Comparison of ENCODE assay signal across 23 mouse cellular contexts in the genomic region with DNA sequence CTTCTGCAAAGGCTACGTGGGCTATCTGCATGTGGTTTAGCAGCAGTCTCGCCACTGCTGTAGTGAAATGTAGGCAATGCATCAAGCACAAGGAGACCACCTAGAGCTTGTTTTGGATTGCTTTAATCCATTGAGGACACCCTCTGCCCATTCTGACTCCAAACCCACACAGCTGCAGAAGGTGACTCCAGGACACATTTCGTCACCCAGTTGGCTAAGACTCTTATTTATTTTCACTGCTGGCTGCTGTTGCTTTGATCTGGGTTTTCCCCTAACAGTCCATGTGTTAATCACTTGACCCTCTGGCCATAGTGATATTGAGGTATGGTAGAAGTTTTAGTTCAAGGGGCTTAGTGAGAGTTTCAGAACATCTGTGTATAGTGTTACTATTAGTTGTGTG.
DNase-seq lines count a peak whose midpoint lies in the region; ATAC-seq and TF ChIP-seq lines count a peak whose summit lies in the region.
"Had no signal": no experiment of that assay in that cellular context is flagged by ENCODE, and none has a peak within 500 bp of the region (broad histone marks: within the 10 kb centered on the region; RNA-seq: fewer than 3 reads in every experiment).

No protein-coding gene starts in this region.

- ATAC-seq in liver, embryonic 12.5 days, result no peak
- ATAC-seq: forebrain, embryonic 14.5 days had no signal

- H3K4me1 ChIP-seq in liver, adult 2 months (ENCODE audit: control insufficient read depth, insufficient read depth, low read length), result peaks cover 17% of the 10 kb centered on the region
- peaks cover 13% of the 10 kb centered on the region for H3K4me1 ChIP-seq in liver, embryonic 12.5 days

- H3K36me3 ChIP-seq in liver, adult 2 months (ENCODE audit: control insufficient read depth, insufficient read depth, low read length), result no peaks in the 10 kb centered on the region
- no peaks in the 10 kb centered on the region for H3K36me3 ChIP-seq in liver, embryonic 12.5 days
- H3K36me3 ChIP-seq: embryonic facial prominence, embryonic 10.5 days; hindbrain, embryonic 15.5 days; limb, embryonic 13.5 days; lung, embryonic 15.5 days; midbrain, embryonic 10.5 days; neural tube, embryonic 13.5 days had no signal

- no peaks in the 10 kb centered on the region for H3K79me2 ChIP-seq in liver, adult 2 months (ENCODE audit: control insufficient read depth, insufficient read depth, low read length)

- no peak overlapping the region for H3K4me3 ChIP-seq in liver, adult 2 months (ENCODE audit: insufficient read depth, low read depth, low read length)
- H3K4me3 ChIP-seq in liver, embryonic 12.5 days, result no peak overlapping the region
- H3K4me3 ChIP-seq: embryonic facial prominence, embryonic 10.5 days; hindbrain, embryonic 15.5 days; left cerebral cortex, adult 2 months; limb, embryonic 13.5 days; lung, embryonic 15.5 days; midbrain, embryonic 10.5 days; neural tube, embryonic 13.5 days had no signal

- no peaks in the 10 kb centered on the region for H3K27me3 ChIP-seq in liver, adult 2 months (ENCODE audit: control insufficient read depth, insufficient read depth, low read length)
- H3K27me3 ChIP-seq in liver, embryonic 12.5 days (replicated peaks), result no peaks in the 10 kb centered on the region
- H3K27me3 ChIP-seq: CH12.LX; hindbrain, embryonic 15.5 days; limb, embryonic 13.5 days; lung, embryonic 15.5 days had no signal

- H3K4me2 ChIP-seq in liver, embryonic 12.5 days, result no peak overlapping the region
- H3K4me2 ChIP-seq: hindbrain, embryonic 15.5 days; limb, embryonic 13.5 days; lung, embryonic 15.5 days; neural tube, embryonic 13.5 days had no signal

- H3K9me3 ChIP-seq in liver, embryonic 12.5 days (replicated peaks), result no peaks in the 10 kb centered on the region
- H3K9me3 ChIP-seq: embryonic facial prominence, embryonic 10.5 days; hindbrain, embryonic 15.5 days; limb, embryonic 13.5 days; lung, embryonic 15.5 days; midbrain, embryonic 10.5 days; neural tube, embryonic 13.5 days had no signal

- intact Hi-C loops in gastrocnemius, postnatal 36 days (cut with DNase I), result no loop called here

- H3K27ac ChIP-seq in liver, adult 2 months (replicated peaks; ENCODE audit: insufficient read depth, low read depth, low read length), result no peak overlapping the region
- H3K27ac ChIP-seq in liver, embryonic 12.5 days, result no peak overlapping the region
- H3K27ac ChIP-seq: embryonic facial prominence, embryonic 10.5 days; hindbrain, embryonic 15.5 days; left cerebral cortex, adult 2 months; limb, embryonic 13.5 days; lung, embryonic 15.5 days; midbrain, embryonic 10.5 days; neural tube, embryonic 13.5 days; stomach, postnatal 0 days had no signal

- 36% methylated on average over 3 of the region's 3 CpGs for WGBS in liver, adult 2 months
- WGBS in liver, embryonic 12.5 days (ENCODE audit: insufficient replicate concordance), result 47% methylated on average over 3 of the region's 3 CpGs

- no peak overlapping the region for H3K9ac ChIP-seq in liver, adult 2 months (ENCODE audit: low read depth, low read length)
- H3K9ac ChIP-seq in liver, embryonic 12.5 days, result no peak overlapping the region
- H3K9ac ChIP-seq: hindbrain, embryonic 15.5 days; limb, embryonic 13.5 days; lung, embryonic 15.5 days; neural tube, embryonic 13.5 days had no signal

- DNase-seq in gastrocnemius, adult 18-20 months (ENCODE audit: low spot score), result peak; percentile 65
- DNase-seq in gastrocnemius, postnatal 36 days, result no peak
- peak; percentile 89 for DNase-seq in liver, adult 2 months (ENCODE audit: extremely low read depth, low read depth, low spot score)
- peak; percentile 57 for DNase-seq in gastrocnemius, postnatal 25 days
- DNase-seq in lung, postnatal 25 days (ENCODE audit: low spot score), result peak; percentile 37
- DNase-seq in urinary bladder, postnatal 4 days (ENCODE audit: low spot score in 2 of 2), result no peak
- DNase-seq: adrenal gland, adult 8-10 months; cerebellum, adult 18-20 months; kidney, adult 11 months; kidney, postnatal 10 days; right cerebral cortex, postnatal 14 days; thymus, postnatal 14 days had no signal

- no peak for TF ChIP-seq CTCF in liver, adult 2 months (IDR thresholded peaks at IDR 0.05; ENCODE audit: low read depth, low read length)

- no peak for TF ChIP-seq POLR2A in liver, adult 2 months (IDR thresholded peaks at IDR 0.05; ENCODE audit: extremely low read depth, insufficient read depth, low read length)

Comparison
In these comparisons a context has a peak if more than half of its experiments do, and no peak if none do; other contexts are left out.
1. DNase-seq: peak in gastrocnemius, adult 18-20 months (single experiment), liver, adult 2 months (single experiment), gastrocnemius, postnatal 25 days (single experiment) and lung, postnatal 25 days (single experiment); none in gastrocnemius, postnatal 36 days (0 of 2) and urinary bladder, postnatal 4 days (0 of 2).